Comparison of ENCODE assay signal across 12 mouse cellular contexts in the genomic region with DNA sequence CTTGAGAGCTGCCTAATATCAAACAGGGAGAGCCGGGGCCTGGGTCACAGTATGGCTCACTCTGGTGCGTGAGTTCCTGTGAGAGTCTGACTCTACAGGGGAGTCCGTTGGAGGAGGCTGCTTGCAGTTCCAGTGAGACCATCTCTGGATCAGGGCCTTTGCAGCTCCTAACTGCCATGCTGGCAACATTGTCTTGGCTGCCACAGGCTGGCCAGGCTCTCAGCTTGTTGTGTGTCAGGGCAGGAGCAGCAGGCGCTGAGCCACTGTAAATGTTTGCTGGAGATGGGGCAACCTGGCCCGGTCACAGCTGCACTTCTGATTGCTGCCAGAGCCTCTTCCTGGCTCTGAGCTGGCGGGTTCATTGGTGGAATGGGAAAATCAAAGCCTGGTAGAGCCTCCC.
DNase-seq lines count a peak whose midpoint lies in the region; ATAC-seq and TF ChIP-seq lines count a peak whose summit lies in the region.
"Had no signal": no experiment of that assay in that cellular context is flagged by ENCODE, and none has a peak within 500 bp of the region (broad histone marks: within the 10 kb centered on the region; RNA-seq: fewer than 3 reads in every experiment).

No protein-coding gene starts in this region.

- H3K9me3 ChIP-seq in liver, embryonic 11.5 days (ENCODE audit: control insufficient read depth, low read length): no peaks in the 10 kb centered on the region
- no peaks in the 10 kb centered on the region for H3K9me3 ChIP-seq in heart, embryonic 11.5 days (replicated peaks; ENCODE audit: control insufficient read depth, low read length)
- H3K9me3 ChIP-seq: heart, embryonic 15.5 days; limb, embryonic 15.5 days; midbrain, embryonic 12.5 days; stomach, embryonic 15.5 days had no signal

- H3K4me1 ChIP-seq in liver, adult 2 months (ENCODE audit: control insufficient read depth, insufficient read depth, low read length): peaks cover 4% of the 10 kb centered on the region
- H3K4me1 ChIP-seq in liver, embryonic 11.5 days (replicated peaks; ENCODE audit: control insufficient read depth, insufficient read depth, low read length): no peaks in the 10 kb centered on the region
- no peaks in the 10 kb centered on the region for H3K4me1 ChIP-seq in heart, embryonic 11.5 days (ENCODE audit: control insufficient read depth, insufficient read depth, low read length)
- H3K4me1 ChIP-seq: heart, embryonic 15.5 days; midbrain, embryonic 12.5 days; stomach, embryonic 15.5 days had no signal

- peak; percentile 7 for DNase-seq in adrenal gland, postnatal 25 days
- DNase-seq in adrenal gland, postnatal 4 days (ENCODE audit: low spot score in 2 of 2): no peak
- peak; percentile 97 for DNase-seq in liver, adult 2 months (ENCODE audit: extremely low read depth, low read depth, low spot score)
- no peak for DNase-seq in liver, embryonic 11.5 days (ENCODE audit: low spot score)
- peak; percentile 22 for DNase-seq in gastrocnemius, adult 18-20 months (ENCODE audit: low spot score)
- peak; percentile 23 for DNase-seq in lung, postnatal 10 days

- H3K4me3 ChIP-seq in liver, adult 2 months (ENCODE audit: insufficient read depth, low read depth, low read length): no peak overlapping the region
- no peak overlapping the region for H3K4me3 ChIP-seq in liver, embryonic 11.5 days (ENCODE audit: low read depth, low read length)
- H3K4me3 ChIP-seq in heart, embryonic 11.5 days (ENCODE audit: low read depth, low read length): no peak overlapping the region
- H3K4me3 ChIP-seq: heart, embryonic 15.5 days; limb, embryonic 15.5 days; midbrain, embryonic 12.5 days; stomach, embryonic 15.5 days had no signal

- H3K79me2 ChIP-seq in liver, adult 2 months (ENCODE audit: control insufficient read depth, insufficient read depth, low read length): no peaks in the 10 kb centered on the region

- no peaks in the 10 kb centered on the region for H3K27me3 ChIP-seq in liver, adult 2 months (ENCODE audit: control insufficient read depth, insufficient read depth, low read length)
- H3K27me3 ChIP-seq in liver, embryonic 11.5 days (replicated peaks; ENCODE audit: control insufficient read depth, insufficient read depth, low read length): no peaks in the 10 kb centered on the region
- no peaks in the 10 kb centered on the region for H3K27me3 ChIP-seq in heart, embryonic 11.5 days (ENCODE audit: control insufficient read depth, insufficient read depth, low read length)
- H3K27me3 ChIP-seq: heart, embryonic 15.5 days; limb, embryonic 15.5 days; midbrain, embryonic 12.5 days; stomach, embryonic 15.5 days had no signal

- peak overlapping the region; percentile 20; the same call in 1 of the 2 replicates for H3K27ac ChIP-seq in liver, adult 2 months (replicated peaks; ENCODE audit: insufficient read depth, low read depth, low read length)
- H3K27ac ChIP-seq in liver, embryonic 11.5 days (ENCODE audit: low read depth, low read length): no peak overlapping the region
- no peak overlapping the region for H3K27ac ChIP-seq in heart, embryonic 11.5 days (ENCODE audit: low read depth, low read length)
- H3K27ac ChIP-seq: heart, embryonic 15.5 days; limb, embryonic 15.5 days; midbrain, embryonic 12.5 days; stomach, embryonic 15.5 days had no signal

- no peaks in the 10 kb centered on the region for H3K36me3 ChIP-seq in liver, adult 2 months (ENCODE audit: control insufficient read depth, insufficient read depth, low read length)
- H3K36me3 ChIP-seq in liver, embryonic 11.5 days (ENCODE audit: control insufficient read depth, insufficient read depth, low read length): no peaks in the 10 kb centered on the region
- no peaks in the 10 kb centered on the region for H3K36me3 ChIP-seq in heart, embryonic 11.5 days (ENCODE audit: control insufficient read depth, insufficient read depth, low read length)
- H3K36me3 ChIP-seq: heart, embryonic 15.5 days; limb, embryonic 15.5 days; midbrain, embryonic 12.5 days; stomach, embryonic 15.5 days had no signal

- ATAC-seq in liver, embryonic 11.5 days (replicated peaks; ENCODE audit: low FRiP score): no peak
- no peak for ATAC-seq in erythroid progenitor cell, adult 5-6 weeks (replicated peaks; ENCODE audit: low FRiP score, poor library complexity, severe bottlenecking)
- no peak for ATAC-seq in heart, embryonic 11.5 days (replicated peaks; ENCODE audit: insufficient number of reproducible peaks, low FRiP score, low TSS enrichment)

- H3K9ac ChIP-seq in liver, adult 2 months (ENCODE audit: low read depth, low read length): no peak overlapping the region
- H3K9ac ChIP-seq in liver, embryonic 11.5 days (ENCODE audit: low read depth, low read length): no peak overlapping the region
- no peak overlapping the region for H3K9ac ChIP-seq in heart, embryonic 11.5 days (ENCODE audit: low read depth, low read length)
- H3K9ac ChIP-seq: heart, embryonic 15.5 days; limb, embryonic 15.5 days; midbrain, embryonic 12.5 days; stomach, embryonic 15.5 days had no signal

- no peak for TF ChIP-seq POLR2A in liver, adult 2 months (IDR thresholded peaks at IDR 0.05; ENCODE audit: extremely low read depth, insufficient read depth, low read length)

- TF ChIP-seq CTCF in liver, adult 2 months (IDR thresholded peaks at IDR 0.05; ENCODE audit: low read depth, low read length): peak; percentile 31; the same call in 1 of the 2 replicates

- H3K4me2 ChIP-seq in liver, embryonic 11.5 days: no peak overlapping the region
- H3K4me2 ChIP-seq in heart, embryonic 11.5 days: no peak overlapping the region
- H3K4me2 ChIP-seq: heart, embryonic 15.5 days; limb, embryonic 15.5 days; midbrain, embryonic 12.5 days; stomach, embryonic 15.5 days had no signal

- WGBS in liver, adult 2 months: 14% methylated on average over 6 of the region's 6 CpGs
- WGBS in liver, embryonic 11.5 days: 74% methylated on average over 6 of the region's 6 CpGs
- 68% methylated on average over 6 of the region's 6 CpGs for WGBS in heart, embryonic 11.5 days (ENCODE audit: insufficient replicate concordance)

Comparison
In these comparisons a context has a peak if more than half of its experiments do, and no peak if none do; other contexts are left out.
1. DNase-seq: peak in adrenal gland, postnatal 25 days (single experiment), liver, adult 2 months (single experiment), gastrocnemius, adult 18-20 months (single experiment) and lung, postnatal 10 days (single experiment); none in adrenal gland, postnatal 4 days (0 of 2) and liver, embryonic 11.5 days (single experiment).